Mouse (Mus musculus): ENCODE results near the gene Als2.

GRCm38 (mm10) chr1:59269951-59270689 is 33.1 kb upstream of the Als2 start:
- TF ChIP-seq CTCF (IDR thresholded peaks at IDR 0.05; ENCODE audit: control insufficient read depth, insufficient read depth, insufficient read length) = no peak
- TF ChIP-seq MYOG (IDR thresholded peaks at IDR 0.05; ENCODE audit: control insufficient read depth, extremely low read depth, insufficient read length) = no peak
- no peak for TF ChIP-seq MAX (IDR thresholded peaks at IDR 0.05)
- TF ChIP-seq MYOD1 (IDR thresholded peaks at IDR 0.05; ENCODE audit: control insufficient read depth, insufficient read length, low read depth) = no peak
- TF ChIP-seq FOSL1 (IDR thresholded peaks at IDR 0.05; ENCODE audit: insufficient read depth, low read length, poor library complexity, severe bottlenecking) = no peak
